Mouse (Mus musculus) heart, adult 2 months (tissue): Measurements from ENCODE around the gene Hcls1. TPM values are rescaled to one million over a fixed set of nuclear protein-coding genes. Genes with fewer than 3 reads are reported as not detected.

Source experiments
- DNase-seq, 2 experiments: peaks; one replicate each; pipeline ENCODE4 v3.0.0; 2021
- H3K27ac ChIP-seq: fragments of 200-600 bp; 2 replicates; pipeline ENCODE4 v1.8.1; 2022
- H3K27me3 ChIP-seq: fragments of 200-500 bp; 2 replicates; pipeline ENCODE4 v1.6.1; 2012; ENCODE audit warnings: mild to moderate bottlenecking, low read length, inconsistent platforms, mixed read lengths; ENCODE audit not compliant: control insufficient read depth, insufficient read depth
- H3K36me3 ChIP-seq: fragments of 200-500 bp; 2 replicates; pipeline ENCODE4 v1.6.1; 2012; ENCODE audit warnings: low read length, inconsistent platforms; ENCODE audit not compliant: control insufficient read depth, insufficient read depth
- H3K4me1 ChIP-seq: fragments of 200-500 bp; 2 replicates; pipeline ENCODE4 v1.6.1; 2011; ENCODE audit warnings: low read length; ENCODE audit not compliant: control insufficient read depth, insufficient read depth
- H3K4me3 ChIP-seq: fragments of 200-600 bp; 2 replicates; pipeline ENCODE4 v1.8.1; 2022
- H3K79me2 ChIP-seq: fragments of 200-500 bp; replicated peaks from 2 replicates; pipeline ENCODE4 v1.6.1; 2012; ENCODE audit warnings: mild to moderate bottlenecking, inconsistent platforms, low read length, moderate library complexity, mixed read lengths; ENCODE audit not compliant: control insufficient read depth, insufficient read depth
- H3K9ac ChIP-seq: fragments of 200-500 bp; 2 replicates; pipeline ENCODE4 v1.6.1; 2012; ENCODE audit warnings: low read depth, mild to moderate bottlenecking, control low read depth, inconsistent platforms, low read length, mixed read lengths
- CTCF ChIP-seq: fragments of 200-600 bp; IDR thresholded peaks from 2 replicates; pipeline ENCODE4 v1.8.1; 2022; ENCODE audit warnings: antibody characterized with exemption, mild to moderate bottlenecking, moderate library complexity
- EP300 ChIP-seq: fragments of 200-500 bp; IDR thresholded peaks from 2 replicates; pipeline ENCODE4 v1.6.1; 2011; ENCODE audit warnings: low read depth, low read length, control low read depth; ENCODE audit not compliant: insufficient read depth
- POLR2A ChIP-seq: fragments of 200-500 bp; IDR thresholded peaks from 2 replicates; pipeline ENCODE4 v1.6.1; 2011; ENCODE audit warnings: mild to moderate bottlenecking, low read depth, low read length, control low read depth; ENCODE audit not compliant: insufficient read depth
- WGBS: fragments of 180-500 bp; shearing (Covaris S2); methylation state at CpG from one replicate; pipeline ENCODE4 v1.1.7; 2018; 5-methylcytosine and 5-hydroxymethylcytosine counted together
- intact Hi-C: fragments of 180-260 bp; cut with DNase I; formaldehyde crosslinking; loops from one replicate; pipeline ENCODE4 v1.15.1; 2025
- polyA plus RNA-seq: library from polyadenylated mRNA; depleted of rRNA; stranded (reverse); fragments of >200 nt; gene quantifications from 2 replicates; pipeline ENCODE4 v1.2.3, GENCODE M21; 2012
- total RNA-seq, 2 experiments: library from RNA; stranded (reverse); gene quantifications; 2 replicates each; pipeline ENCODE4 v1.2.3; 2021

Hcls1 gene
- total and polyA plus RNA-seq, 3 experiments, result 7.3 to 9.3 (median 9.1) TPM

DNA sequence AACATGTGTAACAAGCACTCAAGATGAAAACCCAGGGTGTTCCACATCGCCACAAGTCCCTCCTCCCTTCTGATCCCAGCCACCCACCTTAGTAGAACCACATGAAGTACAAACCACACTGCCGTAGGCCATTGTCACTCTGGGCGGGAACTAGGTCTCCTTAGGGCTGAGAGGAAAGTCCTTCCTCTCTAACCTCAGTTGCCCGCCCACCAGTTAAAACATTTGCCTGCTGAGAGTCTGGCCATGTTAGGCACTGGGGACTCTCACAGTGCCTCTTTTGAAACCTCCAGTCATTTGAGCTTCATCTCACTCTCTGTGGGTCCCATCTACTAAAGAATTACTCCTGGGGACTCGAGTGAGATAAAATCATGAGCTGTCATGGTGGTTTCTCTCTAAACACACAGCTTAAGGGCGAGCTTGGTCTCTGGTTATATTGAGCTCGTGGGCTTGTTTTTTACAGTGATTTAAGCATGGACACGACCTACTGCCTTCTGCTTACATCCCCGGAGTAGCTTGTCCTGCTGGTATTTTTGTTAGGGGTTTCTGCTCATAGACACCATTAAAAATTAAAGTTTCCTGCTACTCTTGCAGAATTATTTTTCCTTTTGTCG lies 7.2 kb upstream of the Hcls1 start:
- no peak for TF ChIP-seq CTCF
- TF ChIP-seq POLR2A, result no peak
- TF ChIP-seq EP300, result no peak
- Histone ChIP-seq H3K79me2 (no peaks in the 10 kb centered on the region), H3K9ac (no peak overlapping the region), H3K4me3 (no peak overlapping the region), H3K27ac (no peak overlapping the region), H3K27me3 (no peaks in the 10 kb centered on the region), H3K4me1 (no peaks in the 10 kb centered on the region), H3K36me3 (no peaks in the 10 kb centered on the region)
- WGBS, result 91% methylated on average over 10 of the region's 10 CpGs
- DNase-seq, result no peak
- intact Hi-C loops, result no loop called here

DNA sequence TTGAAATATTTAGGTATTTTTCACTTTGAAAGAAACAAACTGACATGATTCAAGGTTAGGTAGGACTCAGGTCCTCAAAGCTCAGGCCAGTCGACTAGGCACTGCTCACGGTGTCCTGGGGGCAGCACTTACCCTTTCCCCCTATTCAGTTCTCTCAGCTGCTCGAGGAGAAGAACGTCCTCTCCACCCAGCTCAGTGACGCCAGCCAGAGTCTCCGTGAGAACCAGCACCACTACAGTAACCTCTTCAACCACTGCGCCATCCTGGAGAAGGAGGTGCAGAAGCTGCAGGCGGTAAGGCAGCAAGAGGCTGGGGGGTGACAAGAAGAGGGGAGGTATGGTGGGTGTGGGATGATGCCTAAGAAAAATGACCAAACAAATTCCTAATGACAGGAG lies 6.7 kb upstream of the Hcls1 start:
- no peak overlapping the region for H3K27ac ChIP-seq
- no peak for DNase-seq
- H3K4me1 ChIP-seq, result no peaks in the 10 kb centered on the region
- no peaks in the 10 kb centered on the region for H3K36me3 ChIP-seq
- TF ChIP-seq CTCF (no peak), EP300 (no peak), POLR2A (no peak)
- H3K4me3 ChIP-seq, result no peak overlapping the region
- H3K9ac ChIP-seq, result no peak overlapping the region
- intact Hi-C loops, result no loop called here
- no peaks in the 10 kb centered on the region for H3K27me3 ChIP-seq
- 93% methylated on average over 8 of the region's 8 CpGs for WGBS
- no peaks in the 10 kb centered on the region for H3K79me2 ChIP-seq

DNA sequence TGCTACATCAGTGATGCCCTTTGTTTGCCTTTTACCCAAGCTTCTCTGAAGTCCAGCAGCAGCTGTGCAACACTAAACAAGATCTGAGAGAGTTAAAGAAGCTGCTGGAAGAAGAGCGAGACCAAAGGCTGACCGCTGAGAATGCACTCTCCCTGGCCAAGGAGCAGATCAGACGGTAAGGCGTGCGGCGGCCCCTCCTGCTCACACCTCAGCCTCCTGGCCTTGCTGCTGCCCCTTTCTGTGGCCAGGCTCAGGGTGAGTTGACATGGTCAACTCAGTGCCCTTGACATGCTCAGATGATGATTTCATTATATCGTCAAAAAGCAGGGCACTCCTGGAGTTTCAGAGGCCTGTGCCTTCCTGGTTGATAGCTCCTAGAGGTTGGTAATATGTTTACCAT lies 5.6 kb upstream of the Hcls1 start:
- Histone ChIP-seq H3K4me3 (no peak overlapping the region), H3K9ac (no peak overlapping the region), H3K4me1 (peaks cover 5% of the 10 kb centered on the region), H3K27ac (no peak overlapping the region), H3K27me3 (no peaks in the 10 kb centered on the region), H3K79me2 (no peaks in the 10 kb centered on the region), H3K36me3 (peaks cover 5% of the 10 kb centered on the region)
- TF ChIP-seq EP300 (no peak), CTCF (no peak), POLR2A (no peak)
- 95% methylated on average over 7 of the region's 7 CpGs for WGBS
- no peak for DNase-seq
- intact Hi-C loops, result no loop called here

DNA sequence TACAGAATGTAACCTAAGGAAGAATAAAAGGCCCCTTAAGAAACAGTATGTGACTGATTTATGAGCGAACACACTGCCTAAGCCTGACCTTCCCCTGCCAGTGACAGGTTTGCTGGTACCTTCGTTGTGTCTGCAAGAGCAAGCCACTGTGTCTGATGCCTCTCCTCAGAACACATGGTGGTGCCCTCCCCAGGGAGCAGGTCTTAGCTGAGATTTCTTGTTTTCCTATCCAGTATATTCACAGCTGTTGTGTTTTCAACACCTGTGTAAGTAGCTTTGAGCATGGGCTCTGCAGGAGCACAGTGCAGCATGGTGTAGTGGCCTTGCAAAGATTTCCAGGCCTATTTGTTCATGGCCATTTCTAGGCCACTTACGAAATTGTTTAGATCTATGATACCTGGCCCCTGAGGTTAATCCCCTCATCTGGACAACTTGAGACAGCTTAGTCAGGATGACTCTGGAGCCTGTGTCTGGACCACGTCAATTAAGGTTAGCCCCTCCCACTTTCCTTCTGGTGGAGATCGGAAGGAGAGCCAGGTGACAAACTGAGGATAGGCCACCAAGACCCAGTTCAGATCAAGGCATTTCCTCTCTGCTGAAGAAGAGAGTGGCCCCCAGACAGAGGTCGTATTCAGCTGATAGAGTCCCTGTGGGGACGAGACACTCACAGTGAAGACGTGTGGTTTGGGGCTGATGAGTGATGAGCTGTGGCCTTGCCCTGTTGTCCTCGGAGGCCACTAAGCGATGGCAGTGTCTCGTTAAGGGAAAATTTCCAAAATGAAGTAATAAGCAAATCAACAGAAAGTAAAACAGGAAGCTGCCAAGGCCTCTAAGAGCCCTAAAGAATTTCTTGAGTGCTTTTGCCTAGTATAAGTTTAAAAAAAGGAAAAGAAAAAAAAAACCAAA lies 4.3 kb upstream of the Hcls1 start:
- no peaks in the 10 kb centered on the region for H3K79me2 ChIP-seq
- H3K36me3 ChIP-seq, result peaks cover 5% of the 10 kb centered on the region
- DNase-seq, result no peak
- intact Hi-C loops, result loop anchor here (5.0 kb wide), 1 partner anchor 53 kb away; the partner anchor contains the start of genes Eaf2 and Golgb1
- H3K27me3 ChIP-seq, result no peaks in the 10 kb centered on the region
- no peak overlapping the region for H3K27ac ChIP-seq
- no peak for TF ChIP-seq EP300
- TF ChIP-seq POLR2A, result no peak
- TF ChIP-seq CTCF, result no peak
- H3K4me3 ChIP-seq, result no peak overlapping the region
- WGBS, result 70% methylated on average over 11 of the region's 11 CpGs
- H3K4me1 ChIP-seq, result peaks cover 6% of the 10 kb centered on the region
- no peak overlapping the region for H3K9ac ChIP-seq

DNA sequence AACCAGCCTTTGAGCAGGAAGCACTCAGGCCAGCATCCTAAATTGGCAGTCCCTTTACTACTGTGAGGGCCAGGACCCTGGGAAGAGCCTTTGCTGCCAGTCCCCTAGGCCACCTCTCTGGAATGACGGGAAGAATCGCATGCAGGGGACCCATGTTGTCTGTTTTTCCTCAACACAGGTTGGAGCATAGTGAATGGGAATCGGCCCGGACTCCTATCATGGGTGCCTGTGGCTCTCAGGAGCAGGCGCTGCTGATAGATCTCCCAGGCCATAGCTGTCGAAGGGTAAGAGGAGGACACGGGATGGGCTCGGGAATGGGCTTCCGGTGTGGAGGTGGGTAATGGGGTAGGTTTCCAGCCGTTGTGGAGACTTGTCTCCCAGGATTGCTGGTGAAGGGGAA lies 3.4 kb upstream of the Hcls1 start:
- peaks cover 5% of the 10 kb centered on the region for H3K36me3 ChIP-seq
- H3K27me3 ChIP-seq, result no peaks in the 10 kb centered on the region
- 95% methylated on average over 10 of the region's 10 CpGs for WGBS
- no peak overlapping the region for H3K27ac ChIP-seq
- TF ChIP-seq CTCF, result no peak
- no peak for TF ChIP-seq POLR2A
- no peak for TF ChIP-seq EP300
- DNase-seq, result no peak
- intact Hi-C loops, result loop anchor here (5.0 kb wide), 1 partner anchor 54 kb away; the partner anchor contains the start of genes Eaf2 and Golgb1
- H3K9ac ChIP-seq, result no peak overlapping the region
- H3K4me1 ChIP-seq, result peaks cover 10% of the 10 kb centered on the region
- H3K4me3 ChIP-seq, result no peak overlapping the region
- H3K79me2 ChIP-seq, result no peaks in the 10 kb centered on the region

DNA sequence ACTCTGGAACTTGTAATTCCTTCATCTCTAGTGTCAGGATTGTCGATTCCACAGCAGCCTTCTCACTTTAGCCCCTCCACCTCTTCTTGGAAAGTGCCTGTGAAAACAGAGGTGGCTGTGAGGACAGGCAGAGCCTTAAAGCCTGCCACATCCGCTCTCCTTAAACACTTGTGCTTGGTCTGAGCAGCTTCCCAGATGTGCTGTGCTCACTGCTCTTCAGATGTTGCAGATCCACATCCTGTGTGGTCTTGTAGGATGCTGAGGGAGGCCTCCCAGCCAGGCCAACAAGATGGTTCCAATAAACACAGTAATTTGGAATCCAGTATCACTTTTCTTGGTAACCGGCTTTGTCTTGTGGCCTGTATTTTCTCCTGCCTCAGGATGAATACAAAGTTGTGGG lies 2.8 kb upstream of the Hcls1 start:
- Histone ChIP-seq H3K9ac (no peak overlapping the region), H3K27me3 (no peaks in the 10 kb centered on the region), H3K36me3 (peaks cover 5% of the 10 kb centered on the region), H3K4me1 (peaks cover 10% of the 10 kb centered on the region), H3K27ac (no peak overlapping the region), H3K79me2 (no peaks in the 10 kb centered on the region), H3K4me3 (no peak overlapping the region)
- no peak for TF ChIP-seq EP300
- no peak for TF ChIP-seq CTCF
- TF ChIP-seq POLR2A, result no peak
- WGBS, result 73% methylated on average over 3 of the region's 3 CpGs
- intact Hi-C loops, result loop anchor here (5.0 kb wide), 1 partner anchor 55 kb away; the partner anchor contains the start of genes Eaf2 and Golgb1
- no peak for DNase-seq
